Mouse (Mus musculus) hindbrain, embryonic 13.5 days (tissue): ENCODE measurements at regions not wholly inside any gene's neighbourhood (a gene's known extent, or its start where the extent isn't known, plus 50 kb on each side); places are given as distances from the start of the nearest gene placed in this dataset.

ENCODE experiments used
- ATAC-seq: fragments of 200-750 bp; cut with Nextera tagmentation; 2 replicates; pipeline ENCODE4 v1.8.0; 2017; ENCODE audit warnings: moderate TSS enrichment; ENCODE audit not compliant: low FRiP score
- H3K27ac ChIP-seq: fragments of 300-500 bp; sonication (generic); 2 replicates; pipeline ENCODE4 v1.5.1; 2015; ENCODE audit warnings: inconsistent platforms, mild to moderate bottlenecking, moderate library complexity
- H3K27me3 ChIP-seq: fragments of 300-500 bp; sonication (generic); 2 replicates; pipeline ENCODE4 v1.6.1; 2015; ENCODE audit warnings: mild to moderate bottlenecking, inconsistent platforms
- H3K36me3 ChIP-seq: fragments of 300-500 bp; sonication (generic); 2 replicates; pipeline ENCODE4 v1.6.1; 2015; ENCODE audit warnings: mild to moderate bottlenecking, inconsistent platforms
- H3K4me1 ChIP-seq: fragments of 300-500 bp; sonication (generic); replicated peaks from 2 replicates; pipeline ENCODE4 v1.6.1; 2015; ENCODE audit warnings: inconsistent platforms
- H3K4me2 ChIP-seq: fragments of 300-500 bp; sonication (generic); 2 replicates; pipeline ENCODE4 v1.6.1; 2015; ENCODE audit warnings: inconsistent platforms, mild to moderate bottlenecking, moderate library complexity
- H3K4me3 ChIP-seq: fragments of 300-500 bp; sonication (generic); 2 replicates; pipeline ENCODE4 v1.5.1; 2015; ENCODE audit warnings: mild to moderate bottlenecking, inconsistent platforms
- H3K9ac ChIP-seq: fragments of 300-500 bp; sonication (generic); 2 replicates; pipeline ENCODE4 v1.6.1; 2015; ENCODE audit warnings: mild to moderate bottlenecking, inconsistent platforms
- H3K9me3 ChIP-seq: fragments of 300-500 bp; sonication (generic); 2 replicates; pipeline ENCODE4 v1.6.1; 2016; ENCODE audit warnings: inconsistent platforms
- WGBS: fragments of 180-500 bp; shearing (Covaris S2); methylation state at CpG from one replicate; pipeline ENCODE4 v1.1.7; 2015; 5-methylcytosine and 5-hydroxymethylcytosine counted together

DNA sequence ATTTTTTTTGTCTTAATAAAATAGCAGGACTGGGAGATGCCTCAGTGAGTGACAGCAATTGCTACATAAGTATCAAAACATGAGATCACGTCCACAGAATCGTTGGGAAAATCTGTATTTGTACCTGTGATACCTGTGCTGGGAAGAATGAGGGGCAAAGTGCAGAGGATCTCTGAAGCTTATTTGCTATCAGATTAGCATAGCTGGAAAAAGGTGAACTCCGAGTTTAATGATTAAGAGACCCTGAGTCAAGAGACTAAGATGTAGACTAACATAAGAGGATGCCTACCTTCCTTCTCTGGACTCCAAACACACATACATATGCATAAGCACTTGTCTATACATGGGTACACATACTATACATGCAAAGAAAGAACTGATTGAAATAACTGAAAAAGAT is 710.1 kb downstream of the Plod2 start:
- no peak for ATAC-seq
- no peak overlapping the region for H3K4me3 ChIP-seq
- H3K36me3 ChIP-seq: no peaks in the 10 kb centered on the region
- no peak overlapping the region for H3K4me2 ChIP-seq
- H3K9ac ChIP-seq: no peak overlapping the region
- H3K27ac ChIP-seq: no peak overlapping the region
- H3K9me3 ChIP-seq: no peaks in the 10 kb centered on the region
- WGBS: 95% methylated on average over 3 of the region's 3 CpGs
- no peaks in the 10 kb centered on the region for H3K27me3 ChIP-seq
- H3K4me1 ChIP-seq: no peaks in the 10 kb centered on the region

DNA sequence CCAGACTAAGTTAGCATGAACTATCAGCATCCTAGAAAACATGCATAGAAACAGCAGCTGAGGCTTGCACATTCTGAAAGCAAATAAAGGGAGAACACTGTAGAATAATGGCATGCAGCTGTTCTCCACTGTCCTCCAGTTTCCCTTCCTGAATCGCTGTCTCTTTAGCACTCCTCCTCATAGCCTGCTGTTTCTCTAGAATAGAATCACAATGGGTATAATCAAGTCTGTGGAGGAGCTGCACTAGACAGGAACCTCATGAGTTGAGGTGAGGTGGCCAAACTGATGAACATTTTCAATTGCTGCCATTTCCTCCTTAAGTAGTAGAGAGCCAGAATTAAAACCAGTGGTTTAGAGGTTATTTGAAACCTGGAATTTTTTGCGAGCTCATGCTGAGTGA is 755.3 kb downstream of the Plod2 start:
- 70% methylated on average over 2 of the region's 2 CpGs for WGBS
- Histone ChIP-seq H3K4me1 (no peaks in the 10 kb centered on the region), H3K4me2 (no peak overlapping the region), H3K36me3 (no peaks in the 10 kb centered on the region), H3K4me3 (no peak overlapping the region), H3K9me3 (no peaks in the 10 kb centered on the region), H3K9ac (no peak overlapping the region), H3K27ac (no peak overlapping the region), H3K27me3 (no peaks in the 10 kb centered on the region)
- ATAC-seq: no peak

DNA sequence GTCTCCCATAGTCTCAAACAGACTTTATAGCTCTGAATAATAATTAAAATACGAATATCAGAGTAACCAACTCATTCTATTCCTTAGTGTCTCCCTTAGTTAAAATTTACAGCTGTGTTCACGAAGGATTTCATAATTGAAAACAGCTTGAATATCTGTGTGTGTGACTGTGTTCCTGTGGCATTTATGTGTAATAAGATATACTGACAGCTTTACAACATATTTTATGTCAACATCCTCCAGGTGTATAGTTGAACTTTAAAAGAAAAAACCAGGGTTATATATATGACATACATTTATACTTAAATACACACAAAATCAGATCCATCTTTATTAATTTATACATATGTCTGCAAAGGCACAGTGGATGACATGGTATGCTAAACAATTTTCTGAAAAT is 764.7 kb downstream of the Plod2 start:
- no peaks in the 10 kb centered on the region for H3K36me3 ChIP-seq
- H3K4me1 ChIP-seq: no peaks in the 10 kb centered on the region
- H3K4me3 ChIP-seq: no peak overlapping the region
- H3K27me3 ChIP-seq: no peaks in the 10 kb centered on the region
- no peak overlapping the region for H3K4me2 ChIP-seq
- 69% methylated on average over 2 of the region's 2 CpGs for WGBS
- no peak overlapping the region for H3K9ac ChIP-seq
- no peak for ATAC-seq
- no peak overlapping the region for H3K27ac ChIP-seq
- H3K9me3 ChIP-seq: no peaks in the 10 kb centered on the region

- WGBS: 47% methylated on average over 2 of the region's 2 CpGs
- H3K9me3 ChIP-seq: no peaks in the 10 kb centered on the region
- no peaks in the 10 kb centered on the region for H3K36me3 ChIP-seq
- H3K4me1 ChIP-seq: no peaks in the 10 kb centered on the region
- no peaks in the 10 kb centered on the region for H3K27me3 ChIP-seq
- no peak overlapping the region for H3K4me2 ChIP-seq
- no peak overlapping the region for H3K27ac ChIP-seq
- H3K9ac ChIP-seq: no peak overlapping the region
- no peak for ATAC-seq
- no peak overlapping the region for H3K4me3 ChIP-seq
Observed at GRCm38 (mm10) chr9:93328997-93329682, 787.1 kb downstream of the Plod2 start.
